Mouse (Mus musculus): ENCODE measurements around the gene Trp53bp1.

- TF ChIP-seq POLR2AphosphoS2 (IDR thresholded peaks at IDR 0.05; ENCODE audit: insufficient read length, low read depth) (no peak), POLR2A (IDR thresholded peaks at IDR 0.05; ENCODE audit: insufficient read length, low read depth) (no peak), USF1 (IDR thresholded peaks at IDR 0.05; ENCODE audit: low read depth) (no peak), MYOD1 (IDR thresholded peaks at IDR 0.05; ENCODE audit: control insufficient read depth in 1 of 3, insufficient read length in 2 of 3, low read depth in 2 of 3) (no peak), MAX (IDR thresholded peaks at IDR 0.05; ENCODE audit: low read depth) (no peak), E2F4 (IDR thresholded peaks at IDR 0.05; ENCODE audit: insufficient read depth) (no peak), MYOG (IDR thresholded peaks at IDR 0.05; ENCODE audit: control insufficient read depth in 1 of 3, insufficient read depth in 1 of 3, insufficient read length in 2 of 3, low read depth in 2 of 3) (no peak), TCF12 (IDR thresholded peaks at IDR 0.05; ENCODE audit: insufficient read depth, poor library complexity, severe bottlenecking) (no peak)
Measured at GRCm38 (mm10) chr2:121300036-121300435, 28.8 kb upstream of the Trp53bp1 start.
